Mouse (Mus musculus): Measurements from ENCODE around the gene Flnb. TPM values are rescaled to one million over a fixed set of nuclear protein-coding genes. Genes with fewer than 3 reads are reported as not detected.

Flnb gene
- polyA plus RNA-seq, 1 experiment from 2014 or later: 13.6 TPM

GRCm38 (mm10) chr14:7801831-7802230, 15.9 kb upstream of the Flnb start:
- WGBS: 14% methylated on average over 4 of the region's 4 CpGs
- no peak overlapping the region for H3K9ac ChIP-seq (replicated peaks; ENCODE audit: low read length)
- H3K4me1 ChIP-seq (ENCODE audit: control insufficient read depth, insufficient read depth, low read length): no peaks in the 10 kb centered on the region
- no peaks in the 10 kb centered on the region for H3K36me3 ChIP-seq (ENCODE audit: control insufficient read depth, insufficient read depth, low read length)
- no peaks in the 10 kb centered on the region for H3K9me3 ChIP-seq (ENCODE audit: control insufficient read depth, low read length)
- DNase-seq: peak; percentile 73
- H3K27ac ChIP-seq (replicated peaks; ENCODE audit: low read depth, low read length): no peak overlapping the region
- no peaks in the 10 kb centered on the region for H3K27me3 ChIP-seq (ENCODE audit: control insufficient read depth, insufficient read depth, low read length)
- H3K4me2 ChIP-seq (ENCODE audit: low read length): no peak overlapping the region
- no peak overlapping the region for H3K4me3 ChIP-seq (replicated peaks; ENCODE audit: low read depth, low read length)
- ATAC-seq (ENCODE audit: low FRiP score, low TSS enrichment): no peak

DNA sequence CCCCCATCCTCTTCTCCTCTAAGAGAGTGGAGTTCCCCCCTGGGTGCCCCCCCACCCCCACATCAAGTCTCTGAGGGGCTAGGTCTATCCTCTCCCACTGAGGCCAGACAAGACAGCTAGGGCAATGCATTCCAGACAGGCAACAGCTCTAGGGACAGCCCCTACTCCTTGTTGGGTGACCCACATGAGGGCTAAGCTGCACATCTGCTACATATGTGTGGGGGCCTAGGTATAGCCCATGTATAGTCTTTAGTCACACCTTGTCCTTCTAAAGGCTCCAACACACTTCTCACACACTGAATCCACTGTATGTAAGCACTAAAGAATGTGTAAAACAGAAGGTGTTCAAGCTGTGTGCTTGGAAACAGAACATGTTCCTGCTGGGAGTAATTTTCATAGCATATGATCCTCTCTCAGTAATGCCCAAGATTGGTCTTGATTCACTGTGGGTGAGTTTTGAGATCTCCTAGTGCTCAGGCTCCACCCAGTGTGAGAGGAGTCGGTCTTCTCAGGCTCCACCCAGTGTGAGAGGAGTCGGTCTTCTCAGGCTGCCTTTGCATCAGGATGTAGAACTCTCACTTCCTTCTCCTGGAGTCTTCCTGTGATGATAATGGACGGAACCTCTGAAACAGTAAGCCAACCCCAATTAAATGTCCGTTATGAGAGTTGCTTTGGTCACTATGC, 13.7 kb upstream of the Flnb start:
- Histone ChIP-seq H3K27me3 (ENCODE audit: control insufficient read depth, insufficient read depth, low read length) (no peaks in the 10 kb centered on the region), H3K4me3 (replicated peaks; ENCODE audit: low read depth, low read length) (no peak overlapping the region), H3K4me1 (ENCODE audit: control insufficient read depth, insufficient read depth, low read length) (no peaks in the 10 kb centered on the region), H3K9me3 (ENCODE audit: control insufficient read depth, low read length) (no peaks in the 10 kb centered on the region), H3K4me2 (ENCODE audit: low read length) (no peak overlapping the region), H3K27ac (replicated peaks; ENCODE audit: low read depth, low read length) (no peak overlapping the region), H3K36me3 (ENCODE audit: control insufficient read depth, insufficient read depth, low read length) (no peaks in the 10 kb centered on the region), H3K9ac (replicated peaks; ENCODE audit: low read length) (no peak overlapping the region)
- WGBS: 67% methylated on average over 4 of the region's 4 CpGs
- no peak for DNase-seq
- no peak for ATAC-seq (ENCODE audit: low FRiP score, low TSS enrichment)

DNA sequence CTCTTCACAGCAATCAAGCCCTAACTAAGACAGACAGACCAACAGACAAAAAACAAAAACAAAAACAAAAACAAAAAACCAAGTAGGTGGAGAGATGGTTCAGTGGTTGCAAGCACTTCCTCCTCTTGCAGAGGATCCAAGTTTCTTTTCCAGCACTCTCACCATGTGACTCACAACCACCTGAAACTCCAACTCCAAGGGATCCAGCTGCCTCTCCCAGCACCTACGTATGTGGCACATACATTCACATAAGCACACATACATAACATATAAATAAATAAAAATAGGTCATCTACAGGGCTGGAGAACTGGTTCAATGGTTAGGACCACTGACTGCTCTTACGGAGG, 13.2 kb upstream of the Flnb start:
- Histone ChIP-seq H3K9ac (replicated peaks; ENCODE audit: low read length) (no peak overlapping the region), H3K4me3 (replicated peaks; ENCODE audit: low read depth, low read length) (no peak overlapping the region), H3K36me3 (ENCODE audit: control insufficient read depth, insufficient read depth, low read length) (no peaks in the 10 kb centered on the region), H3K9me3 (ENCODE audit: control insufficient read depth, low read length) (no peaks in the 10 kb centered on the region), H3K27ac (replicated peaks; ENCODE audit: low read depth, low read length) (no peak overlapping the region), H3K27me3 (ENCODE audit: control insufficient read depth, insufficient read depth, low read length) (no peaks in the 10 kb centered on the region), H3K4me1 (ENCODE audit: control insufficient read depth, insufficient read depth, low read length) (no peaks in the 10 kb centered on the region), H3K4me2 (ENCODE audit: low read length) (no peak overlapping the region)
- no peak for DNase-seq
- WGBS: 92% methylated on average over 2 of the region's 2 CpGs
- ATAC-seq (ENCODE audit: low FRiP score, low TSS enrichment): no peak

DNA sequence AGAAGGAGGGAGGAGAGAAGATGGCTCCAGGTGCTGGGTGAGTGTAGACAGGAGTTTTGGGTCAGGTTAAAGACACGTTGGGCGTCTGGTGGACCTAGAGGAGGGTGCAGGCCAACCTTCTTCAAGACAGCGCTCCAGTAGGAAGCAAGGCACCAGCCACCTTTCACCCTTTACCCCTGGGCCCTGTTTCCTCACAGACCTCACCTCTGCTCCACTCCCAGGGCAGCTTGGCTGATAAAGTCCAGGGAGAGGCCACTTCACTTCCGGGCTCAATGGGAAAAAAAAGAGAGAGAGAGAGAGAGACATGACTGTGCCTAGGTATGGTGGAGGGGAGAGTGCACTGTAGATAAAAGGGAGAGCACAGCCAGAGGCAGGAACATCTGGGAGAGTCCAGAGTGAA, 10.0 kb upstream of the Flnb start:
- H3K9me3 ChIP-seq (ENCODE audit: control insufficient read depth, low read length): no peaks in the 10 kb centered on the region
- H3K27ac ChIP-seq (replicated peaks; ENCODE audit: low read depth, low read length): no peak overlapping the region
- ATAC-seq (ENCODE audit: low FRiP score, low TSS enrichment) (no peak), DNase-seq (no peak)
- H3K4me1 ChIP-seq (ENCODE audit: control insufficient read depth, insufficient read depth, low read length): no peaks in the 10 kb centered on the region
- H3K27me3 ChIP-seq (ENCODE audit: control insufficient read depth, insufficient read depth, low read length): no peaks in the 10 kb centered on the region
- H3K36me3 ChIP-seq (ENCODE audit: control insufficient read depth, insufficient read depth, low read length): no peaks in the 10 kb centered on the region
- H3K4me2 ChIP-seq (ENCODE audit: low read length): no peak overlapping the region
- no peak overlapping the region for H3K9ac ChIP-seq (replicated peaks; ENCODE audit: low read length)
- H3K4me3 ChIP-seq (replicated peaks; ENCODE audit: low read depth, low read length): no peak overlapping the region
- WGBS: 77% methylated on average over 4 of the region's 4 CpGs

- H3K27me3 ChIP-seq (ENCODE audit: control insufficient read depth, insufficient read depth, low read length): no peaks in the 10 kb centered on the region
- H3K36me3 ChIP-seq (ENCODE audit: control insufficient read depth, insufficient read depth, low read length): no peaks in the 10 kb centered on the region
- H3K9me3 ChIP-seq (ENCODE audit: control insufficient read depth, low read length): no peaks in the 10 kb centered on the region
- DNase-seq (no peak), ATAC-seq (ENCODE audit: low FRiP score, low TSS enrichment) (no peak)
- H3K4me3 ChIP-seq (replicated peaks; ENCODE audit: low read depth, low read length): no peak overlapping the region
- no peak overlapping the region for H3K9ac ChIP-seq (replicated peaks; ENCODE audit: low read length)
- no peak overlapping the region for H3K27ac ChIP-seq (replicated peaks; ENCODE audit: low read depth, low read length)
- 74% methylated on average over 11 of the region's 11 CpGs for WGBS
- no peaks in the 10 kb centered on the region for H3K4me1 ChIP-seq (ENCODE audit: control insufficient read depth, insufficient read depth, low read length)
- no peak overlapping the region for H3K4me2 ChIP-seq (ENCODE audit: low read length)
These were observed 9.2 kb upstream of the Flnb start for GRCm38 (mm10) chr14:7808501-7808981.

DNA sequence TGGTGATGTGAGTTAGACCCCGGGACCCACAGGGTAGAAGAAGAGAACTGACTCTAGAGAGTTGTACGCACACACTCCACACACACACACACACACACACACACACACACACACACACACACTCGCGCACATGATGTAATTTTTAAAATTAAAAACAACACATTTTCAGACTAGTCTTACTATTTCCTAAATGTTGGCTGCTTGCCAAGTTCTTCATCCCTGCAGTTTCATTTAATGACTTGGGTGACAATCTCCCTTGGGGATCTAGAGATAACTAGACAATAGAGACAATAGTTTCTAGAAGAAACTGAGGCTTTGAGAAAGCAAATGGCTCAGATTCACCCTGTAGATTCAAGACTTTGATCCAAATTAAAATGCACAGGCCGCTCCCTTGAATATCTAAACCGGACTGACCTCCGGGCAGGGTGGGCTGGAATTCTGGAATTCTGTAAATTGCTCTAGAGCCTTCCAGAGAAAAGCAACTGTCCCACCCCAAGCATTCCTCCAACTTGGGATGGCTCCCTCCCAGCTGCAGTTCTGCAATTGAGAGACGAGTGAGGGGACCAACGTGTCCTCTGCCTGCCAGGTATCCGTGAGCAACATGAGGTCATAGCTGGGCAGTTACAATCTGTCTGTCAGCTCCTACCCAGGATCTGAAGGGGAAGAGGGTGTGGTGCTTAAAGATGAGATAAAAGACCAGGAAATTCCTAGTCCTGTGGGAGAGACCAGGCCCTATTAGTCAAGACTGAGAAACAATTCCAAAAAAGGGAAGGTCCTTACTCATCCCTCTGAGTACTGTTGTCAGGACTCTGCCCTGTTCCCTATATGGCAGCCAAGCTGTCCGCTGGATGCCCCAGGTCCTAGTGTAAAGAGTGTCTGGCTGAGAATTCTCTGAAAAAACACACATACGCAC, 8.5 kb upstream of the Flnb start:
- no peak overlapping the region for H3K4me3 ChIP-seq (replicated peaks; ENCODE audit: low read depth, low read length)
- no peaks in the 10 kb centered on the region for H3K36me3 ChIP-seq (ENCODE audit: control insufficient read depth, insufficient read depth, low read length)
- DNase-seq: peak; percentile 34
- no peaks in the 10 kb centered on the region for H3K27me3 ChIP-seq (ENCODE audit: control insufficient read depth, insufficient read depth, low read length)
- 89% methylated on average over 12 of the region's 12 CpGs for WGBS
- no peak overlapping the region for H3K27ac ChIP-seq (replicated peaks; ENCODE audit: low read depth, low read length)
- no peaks in the 10 kb centered on the region for H3K4me1 ChIP-seq (ENCODE audit: control insufficient read depth, insufficient read depth, low read length)
- H3K9ac ChIP-seq (replicated peaks; ENCODE audit: low read length): no peak overlapping the region
- H3K4me2 ChIP-seq (ENCODE audit: low read length): no peak overlapping the region
- no peak for ATAC-seq (ENCODE audit: low FRiP score, low TSS enrichment)
- no peaks in the 10 kb centered on the region for H3K9me3 ChIP-seq (ENCODE audit: control insufficient read depth, low read length)

- ATAC-seq (ENCODE audit: low FRiP score, low TSS enrichment) (peak; percentile 44), DNase-seq (peak; percentile 52)
- H3K9ac ChIP-seq (replicated peaks; ENCODE audit: low read length): peak overlapping the region; percentile 74
- 1% methylated on average over 36 of the region's 36 CpGs for WGBS
- H3K9me3 ChIP-seq (ENCODE audit: control insufficient read depth, low read length): no peaks in the 10 kb centered on the region
- peak overlapping the region; percentile 93 for H3K4me2 ChIP-seq (ENCODE audit: low read length)
- no peaks in the 10 kb centered on the region for H3K27me3 ChIP-seq (ENCODE audit: control insufficient read depth, insufficient read depth, low read length)
- H3K27ac ChIP-seq (replicated peaks; ENCODE audit: low read depth, low read length): peak overlapping the region; percentile 78
- H3K4me3 ChIP-seq (replicated peaks; ENCODE audit: low read depth, low read length): peak overlapping the region; percentile 69
- no peaks in the 10 kb centered on the region for H3K36me3 ChIP-seq (ENCODE audit: control insufficient read depth, insufficient read depth, low read length)
- H3K4me1 ChIP-seq (ENCODE audit: control insufficient read depth, insufficient read depth, low read length): peaks cover 19% of the 10 kb centered on the region
These were observed 835 bp downstream of the Flnb start for GRCm38 (mm10) chr14:7818463-7819121.

GRCm38 (mm10) chr14:7819446-7819845, 1.7 kb downstream of the Flnb start:
- DNase-seq (no peak), ATAC-seq (ENCODE audit: low FRiP score, low TSS enrichment) (no peak)
- H3K4me2 ChIP-seq (ENCODE audit: low read length): peak overlapping the region; percentile 93
- H3K27ac ChIP-seq (replicated peaks; ENCODE audit: low read depth, low read length): no peak overlapping the region
- peaks cover 19% of the 10 kb centered on the region for H3K4me1 ChIP-seq (ENCODE audit: control insufficient read depth, insufficient read depth, low read length)
- no peaks in the 10 kb centered on the region for H3K9me3 ChIP-seq (ENCODE audit: control insufficient read depth, low read length)
- H3K36me3 ChIP-seq (ENCODE audit: control insufficient read depth, insufficient read depth, low read length): no peaks in the 10 kb centered on the region
- WGBS: 76% methylated on average over 5 of the region's 5 CpGs
- peak overlapping the region; percentile 74; the same call in 1 of the 2 replicates for H3K9ac ChIP-seq (replicated peaks; ENCODE audit: low read length)
- H3K4me3 ChIP-seq (replicated peaks; ENCODE audit: low read depth, low read length): peak overlapping the region; percentile 69
- H3K27me3 ChIP-seq (ENCODE audit: control insufficient read depth, insufficient read depth, low read length): no peaks in the 10 kb centered on the region
